Mouse (Mus musculus): ENCODE data around the gene Iqcd. TPM values are rescaled to one million over a fixed set of nuclear protein-coding genes. Genes with fewer than 3 reads are reported as not detected.

Iqcd gene
- polyA plus RNA-seq, 2 experiments = 0.12 to 1.4 TPM

GRCm38 (mm10) chr5:120571056-120571740 lies 17.6 kb upstream of the Iqcd start:
- Histone ChIP-seq H3K4me3 (replicated peaks; ENCODE audit: low read length) (no peak overlapping the region), H3K27ac (replicated peaks; ENCODE audit: low read depth, low read length) (peak overlapping the region; percentile 72), H3K4me2 (replicated peaks; ENCODE audit: low read depth, low read length, severe bottlenecking) (peak overlapping the region; percentile 3; the same call in 1 of the 2 replicates), H3K9me3 (ENCODE audit: control insufficient read depth, low read length) (no peaks in the 10 kb centered on the region), H3K36me3 (ENCODE audit: control insufficient read depth, insufficient read depth, low read length) (no peaks in the 10 kb centered on the region), H3K4me1 (ENCODE audit: control insufficient read depth, insufficient read depth, low read length) (peaks cover 61% of the 10 kb centered on the region), H3K27me3 (ENCODE audit: control insufficient read depth, insufficient read depth, low read length) (no peaks in the 10 kb centered on the region), H3K9ac (ENCODE audit: low read depth, low read length, severe bottlenecking) (no peak overlapping the region)
- ATAC-seq (ENCODE audit: low FRiP score, low read depth) (peak; percentile 13; the same call in 1 of the 2 replicates), DNase-seq (ENCODE audit: low spot score) (peak; percentile 69)
- no peak for TF ChIP-seq POLR2A (IDR thresholded peaks at IDR 0.05; ENCODE audit: borderline replicate concordance, extremely low read depth, insufficient read depth, insufficient read length)
- 25% methylated on average over 14 of the region's 14 CpGs for WGBS

DNA sequence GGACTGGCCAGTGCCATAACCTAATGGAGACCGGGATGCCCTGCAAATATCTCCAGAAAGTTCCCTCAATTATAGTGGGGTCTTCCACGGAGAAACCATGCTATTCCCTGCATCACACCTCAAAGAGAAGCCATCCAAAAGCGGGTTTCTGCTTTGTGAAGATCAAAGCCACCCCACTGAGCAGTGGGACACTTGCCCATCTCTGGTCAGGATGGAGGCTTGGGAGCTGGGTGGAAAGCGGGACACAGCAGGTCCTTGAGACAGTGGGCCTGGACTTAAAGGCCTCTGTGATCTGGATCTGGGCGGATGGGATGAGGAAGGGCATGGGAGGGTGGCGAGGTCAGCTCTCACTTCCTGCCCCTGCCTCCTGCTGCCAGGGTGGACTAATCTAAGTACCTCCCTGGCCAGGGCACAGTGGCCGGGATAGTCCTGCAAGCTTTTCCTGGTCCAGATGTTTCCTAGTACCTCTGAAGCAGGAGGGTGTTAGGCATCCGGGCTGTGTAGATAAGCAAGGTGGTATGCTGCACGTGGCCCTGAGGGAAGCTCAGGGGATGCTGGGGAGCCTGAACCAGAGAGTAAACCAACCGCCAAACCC lies 14.2 kb upstream of the Iqcd start:
- no peak for TF ChIP-seq POLR2A (IDR thresholded peaks at IDR 0.05; ENCODE audit: borderline replicate concordance, extremely low read depth, insufficient read depth, insufficient read length)
- Histone ChIP-seq H3K9me3 (ENCODE audit: control insufficient read depth, low read length) (no peaks in the 10 kb centered on the region), H3K27ac (replicated peaks; ENCODE audit: low read depth, low read length) (no peak overlapping the region), H3K9ac (ENCODE audit: low read depth, low read length, severe bottlenecking) (no peak overlapping the region), H3K4me3 (replicated peaks; ENCODE audit: low read length) (no peak overlapping the region), H3K4me1 (ENCODE audit: control insufficient read depth, insufficient read depth, low read length) (peaks cover 55% of the 10 kb centered on the region), H3K36me3 (ENCODE audit: control insufficient read depth, insufficient read depth, low read length) (no peaks in the 10 kb centered on the region), H3K27me3 (ENCODE audit: control insufficient read depth, insufficient read depth, low read length) (no peaks in the 10 kb centered on the region), H3K4me2 (replicated peaks; ENCODE audit: low read depth, low read length, severe bottlenecking) (no peak overlapping the region)
- DNase-seq (ENCODE audit: low spot score) = no peak
- 68% methylated on average over 10 of the region's 10 CpGs for WGBS
- no peak for ATAC-seq (ENCODE audit: low FRiP score, low read depth)

- Histone ChIP-seq H3K27me3 (ENCODE audit: control insufficient read depth, insufficient read depth, low read length) (no peaks in the 10 kb centered on the region), H3K27ac (replicated peaks; ENCODE audit: low read depth, low read length) (0 out of 2 replicates have a peak overlapping the region, but pooled peaks have one; percentile 33), H3K4me2 (replicated peaks; ENCODE audit: low read depth, low read length, severe bottlenecking) (no peak overlapping the region), H3K36me3 (ENCODE audit: control insufficient read depth, insufficient read depth, low read length) (0 out of 2 replicates have a peak, but pooled peaks cover 3% of the 10 kb centered on the region), H3K4me3 (replicated peaks; ENCODE audit: low read length) (no peak overlapping the region), H3K9me3 (ENCODE audit: control insufficient read depth, low read length) (no peaks in the 10 kb centered on the region), H3K9ac (ENCODE audit: low read depth, low read length, severe bottlenecking) (no peak overlapping the region), H3K4me1 (ENCODE audit: control insufficient read depth, insufficient read depth, low read length) (peaks cover 44% of the 10 kb centered on the region)
- WGBS = 63% methylated on average over 11 of the region's 11 CpGs
- DNase-seq (ENCODE audit: low spot score) = no peak
- no peak for TF ChIP-seq POLR2A (IDR thresholded peaks at IDR 0.05; ENCODE audit: borderline replicate concordance, extremely low read depth, insufficient read depth, insufficient read length)
- no peak for ATAC-seq (ENCODE audit: low FRiP score, low read depth)
Measured at GRCm38 (mm10) chr5:120576781-120577301, 12.0 kb upstream of the Iqcd start.

DNA sequence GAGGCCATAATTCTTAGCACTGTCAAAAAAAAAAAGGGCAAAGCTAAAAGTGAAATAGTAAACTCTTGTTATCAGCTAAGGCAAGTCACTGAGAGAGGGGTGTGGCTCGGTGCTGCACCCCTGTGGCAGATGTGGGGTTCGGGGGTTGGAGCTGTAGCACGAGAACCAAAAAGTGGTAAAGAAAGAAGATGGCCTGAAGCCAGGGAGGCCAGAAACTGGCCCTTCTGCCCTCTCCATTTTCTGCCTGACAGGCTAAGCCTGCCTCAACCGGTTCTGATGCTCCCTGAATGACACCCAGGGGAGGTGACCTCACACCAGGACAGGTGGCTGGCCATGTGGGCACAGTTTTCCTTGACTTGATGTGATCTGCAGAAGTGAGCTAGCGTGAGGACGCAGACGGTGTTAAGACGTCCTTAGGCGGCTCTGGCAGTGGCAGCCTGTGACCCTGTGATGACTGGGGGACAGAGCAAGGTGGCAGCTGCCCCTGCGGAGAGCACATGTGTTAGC lies 10.8 kb upstream of the Iqcd start:
- Histone ChIP-seq H3K9me3 (ENCODE audit: control insufficient read depth, low read length) (no peaks in the 10 kb centered on the region), H3K9ac (ENCODE audit: low read depth, low read length, severe bottlenecking) (no peak overlapping the region), H3K4me1 (ENCODE audit: control insufficient read depth, insufficient read depth, low read length) (peaks cover 39% of the 10 kb centered on the region), H3K4me2 (replicated peaks; ENCODE audit: low read depth, low read length, severe bottlenecking) (no peak overlapping the region), H3K4me3 (replicated peaks; ENCODE audit: low read length) (no peak overlapping the region), H3K36me3 (ENCODE audit: control insufficient read depth, insufficient read depth, low read length) (peaks cover 5% of the 10 kb centered on the region), H3K27me3 (ENCODE audit: control insufficient read depth, insufficient read depth, low read length) (no peaks in the 10 kb centered on the region), H3K27ac (replicated peaks; ENCODE audit: low read depth, low read length) (0 out of 2 replicates have a peak overlapping the region, but pooled peaks have one; percentile 75)
- DNase-seq (ENCODE audit: low spot score) (no peak), ATAC-seq (ENCODE audit: low FRiP score, low read depth) (no peak)
- TF ChIP-seq POLR2A (IDR thresholded peaks at IDR 0.05; ENCODE audit: borderline replicate concordance, extremely low read depth, insufficient read depth, insufficient read length) = no peak
- 41% methylated on average over 10 of the region's 10 CpGs for WGBS

- Histone ChIP-seq H3K4me3 (replicated peaks; ENCODE audit: low read length) (no peak overlapping the region), H3K27me3 (ENCODE audit: control insufficient read depth, insufficient read depth, low read length) (no peaks in the 10 kb centered on the region), H3K4me1 (ENCODE audit: control insufficient read depth, insufficient read depth, low read length) (peaks cover 39% of the 10 kb centered on the region), H3K9me3 (ENCODE audit: control insufficient read depth, low read length) (no peaks in the 10 kb centered on the region), H3K9ac (ENCODE audit: low read depth, low read length, severe bottlenecking) (no peak overlapping the region), H3K27ac (replicated peaks; ENCODE audit: low read depth, low read length) (peak overlapping the region; percentile 75), H3K36me3 (ENCODE audit: control insufficient read depth, insufficient read depth, low read length) (peaks cover 11% of the 10 kb centered on the region), H3K4me2 (replicated peaks; ENCODE audit: low read depth, low read length, severe bottlenecking) (peak overlapping the region; percentile 29; the same call in 1 of the 2 replicates)
- ATAC-seq (ENCODE audit: low FRiP score, low read depth) (peak; percentile 31; the same call in 1 of the 2 replicates), DNase-seq (ENCODE audit: low spot score) (peak; percentile 57)
- TF ChIP-seq POLR2A (IDR thresholded peaks at IDR 0.05; ENCODE audit: borderline replicate concordance, extremely low read depth, insufficient read depth, insufficient read length) = no peak
- WGBS = 19% methylated on average over 12 of the region's 12 CpGs
Measured at GRCm38 (mm10) chr5:120578504-120579081, 10.2 kb upstream of the Iqcd start.

All from limb, embryonic 14.5 days (tissue).